Mouse (Mus musculus): ENCODE data around the gene Shcbp1l. TPM values are rescaled to one million over a fixed set of nuclear protein-coding genes. Genes with fewer than 3 reads are reported as not detected.
"Not testable (repeated sequence)": the region's sequence is repeated elsewhere in the genome, so short reads cannot be mapped to it uniquely, and the experiment has no call there.

Shcbp1l gene
- polyA plus RNA-seq (2014; fragmentation: Nextera tagmentation; extraction: Ambion mirVana): 0.58 and 0.71 TPM in 2 replicates

DNA sequence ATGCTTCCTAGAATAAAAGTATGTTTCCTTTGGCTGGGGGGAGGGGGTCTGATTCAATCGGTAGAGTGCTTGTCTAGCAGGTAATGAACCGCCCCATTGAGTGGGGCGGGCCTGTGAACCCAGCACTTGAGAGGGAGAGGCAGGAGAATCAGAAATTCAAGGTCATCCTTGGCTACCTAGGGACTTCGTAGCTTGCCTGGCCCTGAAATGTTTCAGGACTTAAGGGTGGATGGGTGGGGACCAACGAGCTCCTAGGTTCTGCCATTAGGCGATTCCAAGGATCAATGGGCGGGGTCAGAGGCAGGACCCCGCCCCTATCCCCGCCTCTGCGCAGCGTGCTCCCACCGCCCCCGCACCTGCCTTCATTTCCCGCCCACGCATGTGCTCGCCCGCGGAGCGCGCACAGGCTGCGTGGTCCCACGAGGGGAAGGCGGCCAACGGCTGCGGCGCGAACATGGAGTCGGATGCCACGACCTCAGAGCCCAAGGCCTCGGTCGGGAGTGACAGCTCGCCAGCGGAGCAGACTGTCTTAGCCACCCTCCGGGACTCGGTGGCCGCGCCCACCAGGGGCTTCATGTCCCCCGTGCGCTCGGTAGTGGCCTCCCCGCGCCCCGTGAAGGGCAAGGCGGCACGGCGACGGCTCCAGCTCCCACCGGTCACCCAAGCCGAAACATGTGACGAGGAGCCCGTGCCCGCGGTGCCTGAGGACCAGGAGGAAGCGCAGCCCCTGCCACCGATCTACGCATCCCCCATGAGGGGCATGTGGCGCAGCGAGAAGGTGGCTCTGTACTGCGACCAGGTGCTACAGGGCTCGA, at the start of gene Shcbp1l:
Gene Shcbp1l, plus strand, starts transcription at position 393 of the 815 bp plus-strand sequence.
- Histone ChIP-seq H3K4me3 (ENCODE audit: low read length) (peak within 1 kb of the TSS; percentile 54), H3K9ac (ENCODE audit: low read depth, low read length) (peak within 1 kb of the TSS; percentile 62), H3K4me2 (replicated peaks; ENCODE audit: low read depth, low read length) (peak within 1 kb of the TSS; percentile 99), H3K9me3 (ENCODE audit: control insufficient read depth, low read length) (no peaks in the 10 kb centered on the region), H3K27me3 (ENCODE audit: control insufficient read depth, insufficient read depth, low read length) (peaks cover 4% of the 10 kb centered on the region), H3K4me1 (ENCODE audit: control insufficient read depth, insufficient read depth, low read length) (peaks cover 3% of the 10 kb centered on the region; the same call in 1 of the 2 replicates), H3K27ac (ENCODE audit: low read depth, low read length) (no peak within 1 kb of the TSS), H3K36me3 (ENCODE audit: control insufficient read depth, insufficient read depth, low read length) (no peaks in the 10 kb centered on the region)
- peak; percentile 88 for ATAC-seq (ENCODE audit: low FRiP score, low TSS enrichment)
- WGBS: 2% methylated on average over 60 of the region's 60 CpGs

DNA sequence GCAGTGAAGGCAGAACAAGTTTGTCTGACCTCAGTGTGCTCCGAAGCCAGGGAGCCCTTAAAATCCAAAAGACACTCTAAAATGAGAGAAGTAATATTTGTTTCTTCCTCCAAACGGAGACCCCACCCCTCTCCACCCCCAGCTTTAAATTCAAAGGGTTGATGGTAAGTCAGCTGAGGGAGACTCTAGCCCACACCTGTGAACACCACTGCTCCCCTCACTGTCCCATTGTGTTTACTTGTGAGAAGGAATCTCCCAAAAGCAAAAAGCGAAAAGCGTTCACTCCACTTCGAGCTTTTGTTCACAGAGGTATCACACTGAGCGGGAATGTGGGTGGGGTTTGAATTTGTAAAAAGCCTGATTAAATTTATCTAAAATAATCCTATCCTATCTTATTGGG, 48.5 kb upstream of the Shcbp1l start:
- Histone ChIP-seq H3K9ac (ENCODE audit: low read depth, low read length) (no peak overlapping the region), H3K36me3 (ENCODE audit: control insufficient read depth, insufficient read depth, low read length) (no peaks in the 10 kb centered on the region), H3K27me3 (ENCODE audit: control insufficient read depth, insufficient read depth, low read length) (no peaks in the 10 kb centered on the region), H3K4me3 (ENCODE audit: low read length) (no peak overlapping the region), H3K4me1 (ENCODE audit: control insufficient read depth, insufficient read depth, low read length) (no peaks in the 10 kb centered on the region), H3K4me2 (replicated peaks; ENCODE audit: low read depth, low read length) (no peak overlapping the region), H3K9me3 (ENCODE audit: control insufficient read depth, low read length) (no peaks in the 10 kb centered on the region), H3K27ac (ENCODE audit: low read depth, low read length) (no peak overlapping the region)
- no peak; the same call in 1 of the 2 replicates for ATAC-seq (ENCODE audit: low FRiP score, low TSS enrichment)
- WGBS: 39% methylated on average over 6 of the region's 6 CpGs

DNA sequence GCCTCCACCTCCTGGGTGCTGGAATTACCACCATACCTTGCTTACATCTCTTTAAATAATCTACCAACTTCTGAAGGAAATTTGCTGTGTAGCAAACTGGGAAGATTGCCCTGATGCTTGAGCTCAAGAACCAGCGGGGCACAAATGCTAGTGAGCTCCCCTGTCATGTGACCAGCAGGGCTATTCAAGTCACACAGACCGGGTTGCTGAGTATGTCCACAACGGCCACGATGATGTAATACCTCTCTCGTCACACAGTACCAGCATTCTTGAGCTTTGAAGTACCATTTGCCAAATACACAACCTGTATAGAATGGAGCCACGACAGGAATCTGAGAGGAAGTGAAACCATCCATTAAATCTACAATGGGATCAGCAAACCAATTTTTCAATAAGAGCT, 46.4 kb upstream of the Shcbp1l start:
- H3K27ac ChIP-seq (ENCODE audit: low read depth, low read length): no peak overlapping the region
- no peaks in the 10 kb centered on the region for H3K36me3 ChIP-seq (ENCODE audit: control insufficient read depth, insufficient read depth, low read length)
- no peak for ATAC-seq (ENCODE audit: low FRiP score, low TSS enrichment)
- no peaks in the 10 kb centered on the region for H3K4me1 ChIP-seq (ENCODE audit: control insufficient read depth, insufficient read depth, low read length)
- H3K9me3 ChIP-seq (ENCODE audit: control insufficient read depth, low read length): no peaks in the 10 kb centered on the region
- no peak overlapping the region for H3K4me3 ChIP-seq (ENCODE audit: low read length)
- H3K27me3 ChIP-seq (ENCODE audit: control insufficient read depth, insufficient read depth, low read length): no peaks in the 10 kb centered on the region
- no peak overlapping the region for H3K9ac ChIP-seq (ENCODE audit: low read depth, low read length)
- no peak overlapping the region for H3K4me2 ChIP-seq (replicated peaks; ENCODE audit: low read depth, low read length)
- 61% methylated on average over 6 of the region's 6 CpGs for WGBS

DNA sequence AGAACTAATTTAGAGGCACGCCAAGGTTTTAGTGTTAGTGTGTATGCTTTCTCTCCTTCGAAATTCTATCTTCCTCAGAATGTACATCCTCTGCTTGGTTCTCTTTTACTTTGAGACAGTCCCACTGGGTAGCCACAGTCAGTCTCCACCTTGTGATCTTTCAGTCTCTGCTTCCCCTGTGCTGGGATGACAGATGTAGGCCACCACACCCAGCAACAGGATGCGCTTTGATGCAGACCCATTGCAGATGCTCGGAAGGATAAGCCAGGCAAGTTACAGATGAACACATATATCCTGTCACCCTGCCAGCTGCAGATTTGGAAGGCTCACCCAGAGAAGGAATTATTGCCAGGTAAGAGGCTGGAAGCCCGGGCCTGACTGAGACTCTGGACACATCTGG, 45.1 kb upstream of the Shcbp1l start:
- no peak overlapping the region for H3K4me2 ChIP-seq (replicated peaks; ENCODE audit: low read depth, low read length)

DNA sequence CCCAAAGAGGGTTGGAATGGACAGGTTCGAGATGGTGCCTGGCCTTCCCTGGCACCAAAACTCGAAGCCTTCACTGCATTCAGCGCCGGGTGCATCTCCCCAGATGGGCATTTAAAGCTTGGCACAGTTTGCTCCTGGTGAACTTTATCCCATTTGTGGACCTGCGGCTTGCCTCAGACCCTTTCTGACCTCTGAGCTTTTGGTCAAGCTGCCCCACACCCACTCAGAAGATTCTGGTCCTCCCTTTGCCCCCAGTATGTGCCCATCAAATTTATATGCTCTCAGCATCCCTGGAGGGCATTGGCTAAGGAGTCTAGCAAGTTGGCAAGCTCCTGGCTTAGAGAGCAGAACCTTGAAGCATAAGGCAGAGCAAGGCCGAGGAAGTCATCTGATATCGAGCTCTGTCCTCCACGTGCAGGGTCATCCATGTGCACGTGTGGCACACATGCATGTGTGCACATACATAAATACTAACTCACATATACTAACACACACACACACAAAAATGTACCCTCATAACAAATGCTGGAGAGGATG, 44.1 kb upstream of the Shcbp1l start:
- Histone ChIP-seq H3K27me3 (ENCODE audit: control insufficient read depth, insufficient read depth, low read length) (no peaks in the 10 kb centered on the region), H3K4me1 (ENCODE audit: control insufficient read depth, insufficient read depth, low read length) (no peaks in the 10 kb centered on the region), H3K27ac (ENCODE audit: low read depth, low read length) (no peak overlapping the region), H3K4me2 (replicated peaks; ENCODE audit: low read depth, low read length) (no peak overlapping the region), H3K9me3 (ENCODE audit: control insufficient read depth, low read length) (no peaks in the 10 kb centered on the region), H3K4me3 (ENCODE audit: low read length) (no peak overlapping the region), H3K36me3 (ENCODE audit: control insufficient read depth, insufficient read depth, low read length) (no peaks in the 10 kb centered on the region), H3K9ac (ENCODE audit: low read depth, low read length) (no peak overlapping the region)
- ATAC-seq (ENCODE audit: low FRiP score, low TSS enrichment): no peak
- WGBS: 90% methylated on average over 9 of the region's 9 CpGs

More for the DNA sequence above, 45.1 kb upstream of the Shcbp1l start:
- H3K4me3 ChIP-seq (ENCODE audit: low read length): no peak overlapping the region
- no peaks in the 10 kb centered on the region for H3K4me1 ChIP-seq (ENCODE audit: control insufficient read depth, insufficient read depth, low read length)
- no peak overlapping the region for H3K9ac ChIP-seq (ENCODE audit: low read depth, low read length)
- no peak overlapping the region for H3K27ac ChIP-seq (ENCODE audit: low read depth, low read length)
- WGBS: 82% methylated on average over 5 of the region's 5 CpGs
- no peaks in the 10 kb centered on the region for H3K36me3 ChIP-seq (ENCODE audit: control insufficient read depth, insufficient read depth, low read length)
- no peak for ATAC-seq (ENCODE audit: low FRiP score, low TSS enrichment)
- H3K9me3 ChIP-seq (ENCODE audit: control insufficient read depth, low read length): no peaks in the 10 kb centered on the region
- no peaks in the 10 kb centered on the region for H3K27me3 ChIP-seq (ENCODE audit: control insufficient read depth, insufficient read depth, low read length)

DNA sequence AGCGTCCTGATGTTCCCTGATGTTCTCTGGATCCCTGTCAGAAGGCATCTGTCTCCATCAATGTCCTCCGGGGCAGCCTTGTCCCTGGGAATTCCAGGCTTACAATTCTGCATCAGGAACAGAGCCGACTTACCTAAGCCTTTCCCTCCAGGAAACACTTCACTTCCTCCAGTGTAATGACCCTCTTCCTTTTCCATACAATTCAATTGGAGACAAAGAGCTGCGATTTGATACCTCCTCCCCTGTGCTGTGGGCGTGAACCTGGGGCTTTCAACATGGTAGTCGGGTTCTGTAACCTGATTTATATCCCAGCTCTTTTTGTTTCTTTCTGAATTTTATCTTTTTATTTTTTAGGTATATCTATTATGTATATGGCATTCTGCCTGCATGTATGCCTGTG, 39.9 kb upstream of the Shcbp1l start:
- no peak overlapping the region for H3K9ac ChIP-seq (ENCODE audit: low read depth, low read length)
- no peak overlapping the region for H3K4me3 ChIP-seq (ENCODE audit: low read length)
- WGBS: 40% methylated on average over 6 of the region's 6 CpGs

DNA sequence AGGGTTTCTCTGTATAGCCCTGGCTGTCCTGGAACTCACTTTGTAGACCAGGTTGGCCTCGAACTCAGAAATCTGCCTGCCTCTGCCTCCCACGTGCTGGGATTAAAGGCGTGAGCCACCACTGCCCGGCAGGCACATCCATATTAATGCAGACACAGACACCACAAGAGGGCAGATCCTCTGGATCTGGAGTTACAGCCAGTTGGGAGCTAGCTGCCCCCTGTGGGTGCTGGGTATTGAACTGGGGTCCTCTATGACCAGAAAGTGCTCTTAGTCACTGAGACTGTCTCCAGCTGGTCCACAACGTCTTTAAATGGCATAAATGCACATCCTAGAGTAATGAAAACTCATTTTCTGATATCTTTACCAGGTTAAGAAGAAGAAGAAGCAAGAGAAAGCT, 39.3 kb upstream of the Shcbp1l start:
- not testable (repeated sequence) for H3K27me3 ChIP-seq (ENCODE audit: control insufficient read depth, insufficient read depth, low read length); ATAC-seq (ENCODE audit: low FRiP score, low TSS enrichment); H3K4me1 ChIP-seq (ENCODE audit: control insufficient read depth, insufficient read depth, low read length); H3K4me3 ChIP-seq (ENCODE audit: low read length); H3K4me2 ChIP-seq (replicated peaks; ENCODE audit: low read depth, low read length); H3K27ac ChIP-seq (ENCODE audit: low read depth, low read length); H3K9ac ChIP-seq (ENCODE audit: low read depth, low read length); H3K36me3 ChIP-seq (ENCODE audit: control insufficient read depth, insufficient read depth, low read length); H3K9me3 ChIP-seq (ENCODE audit: control insufficient read depth, low read length)
- 85% methylated on average over 5 of the region's 5 CpGs for WGBS

More for the DNA sequence above, 39.9 kb upstream of the Shcbp1l start:
- Histone ChIP-seq H3K27ac (ENCODE audit: low read depth, low read length) (no peak overlapping the region), H3K9me3 (ENCODE audit: control insufficient read depth, low read length) (no peaks in the 10 kb centered on the region), H3K27me3 (ENCODE audit: control insufficient read depth, insufficient read depth, low read length) (no peaks in the 10 kb centered on the region), H3K4me2 (replicated peaks; ENCODE audit: low read depth, low read length) (no peak overlapping the region), H3K4me1 (ENCODE audit: control insufficient read depth, insufficient read depth, low read length) (no peaks in the 10 kb centered on the region), H3K36me3 (ENCODE audit: control insufficient read depth, insufficient read depth, low read length) (no peaks in the 10 kb centered on the region)
- ATAC-seq (ENCODE audit: low FRiP score, low TSS enrichment): no peak

DNA sequence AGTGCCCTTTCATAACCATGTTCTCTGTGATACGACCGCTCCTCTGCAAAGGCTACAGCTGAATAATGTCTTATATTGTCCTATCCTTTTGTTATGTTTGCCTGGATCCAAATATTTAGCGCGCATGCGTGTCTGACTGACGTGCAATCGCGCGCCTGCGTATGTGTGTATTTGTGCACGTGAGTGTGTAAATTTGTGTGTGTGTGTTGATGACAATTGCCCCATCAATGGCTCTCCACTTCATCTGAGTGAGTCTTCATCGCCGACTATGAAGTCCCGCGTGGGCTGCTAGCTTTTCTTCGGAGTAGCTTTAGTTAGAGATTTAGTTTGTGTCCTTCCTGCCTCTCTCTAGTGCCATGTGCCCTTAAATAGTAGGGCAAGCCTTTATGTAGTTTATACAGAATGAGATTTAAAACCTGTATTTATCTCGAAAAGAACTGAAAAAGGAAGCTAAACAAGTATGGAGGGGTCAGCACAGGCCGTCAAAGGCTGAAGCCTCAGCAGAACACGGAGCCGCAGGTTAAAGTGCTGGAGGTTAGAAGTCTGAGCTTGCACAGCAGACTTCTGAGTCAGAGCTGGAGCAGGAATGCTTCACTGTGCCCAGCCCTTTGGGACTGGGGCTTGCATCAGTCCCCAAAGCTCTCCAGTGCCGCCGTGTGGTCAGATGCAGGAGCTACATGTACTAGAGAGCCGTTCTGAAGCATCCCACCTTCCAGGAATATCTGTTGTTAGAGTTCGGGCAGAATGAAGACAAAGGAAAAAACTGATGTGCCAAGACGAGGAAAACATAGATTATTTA, 38.5 kb upstream of the Shcbp1l start:
- Histone ChIP-seq H3K9ac (ENCODE audit: low read depth, low read length) (no peak overlapping the region), H3K4me1 (ENCODE audit: control insufficient read depth, insufficient read depth, low read length) (no peaks in the 10 kb centered on the region), H3K4me2 (replicated peaks; ENCODE audit: low read depth, low read length) (no peak overlapping the region), H3K36me3 (ENCODE audit: control insufficient read depth, insufficient read depth, low read length) (no peaks in the 10 kb centered on the region), H3K4me3 (ENCODE audit: low read length) (no peak overlapping the region), H3K9me3 (ENCODE audit: control insufficient read depth, low read length) (no peaks in the 10 kb centered on the region), H3K27ac (ENCODE audit: low read depth, low read length) (no peak overlapping the region), H3K27me3 (ENCODE audit: control insufficient read depth, insufficient read depth, low read length) (no peaks in the 10 kb centered on the region)
- 54% methylated on average over 25 of the region's 25 CpGs for WGBS
- ATAC-seq (ENCODE audit: low FRiP score, low TSS enrichment): peak; percentile 86

DNA sequence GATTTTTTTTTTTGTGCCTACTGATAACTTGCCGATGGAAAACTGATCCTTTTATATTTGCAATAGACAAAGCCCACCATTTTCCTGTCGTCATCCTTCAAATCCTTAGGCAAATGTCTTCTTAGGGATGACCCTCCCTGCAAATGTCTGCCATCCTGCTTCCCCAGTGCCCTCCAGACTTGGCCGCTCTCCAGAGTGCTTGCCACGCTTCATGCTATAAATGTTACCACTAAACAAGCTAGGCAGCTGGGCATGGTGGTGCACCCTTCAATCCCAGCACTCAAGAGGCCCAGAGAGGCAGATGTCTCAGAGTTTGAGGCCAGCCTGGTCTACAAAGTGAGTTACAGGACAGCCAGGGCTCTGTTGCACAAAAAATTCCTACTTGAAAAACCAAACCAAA, 29.3 kb upstream of the Shcbp1l start:
- H3K4me2 ChIP-seq (replicated peaks; ENCODE audit: low read depth, low read length); H3K4me1 ChIP-seq (ENCODE audit: control insufficient read depth, insufficient read depth, low read length); H3K27ac ChIP-seq (ENCODE audit: low read depth, low read length); H3K9ac ChIP-seq (ENCODE audit: low read depth, low read length); H3K9me3 ChIP-seq (ENCODE audit: control insufficient read depth, low read length); H3K4me3 ChIP-seq (ENCODE audit: low read length); H3K36me3 ChIP-seq (ENCODE audit: control insufficient read depth, insufficient read depth, low read length); ATAC-seq (ENCODE audit: low FRiP score, low TSS enrichment); H3K27me3 ChIP-seq (ENCODE audit: control insufficient read depth, insufficient read depth, low read length): not testable (repeated sequence)
- WGBS: 80% methylated on average over 4 of the region's 4 CpGs

All from kidney, embryonic 14.5 days (tissue).